Mouse (Mus musculus): Measurements from ENCODE around the gene Tsga10. TPM values are rescaled to one million over a fixed set of nuclear protein-coding genes. Genes with fewer than 3 reads are reported as not detected.

The Tsga10 gene
- polyA plus RNA-seq, 1 experiment from 2014 or later, result 4.2 TPM

GRCm38 (mm10) chr1:37708270-37708955 is 157.8 kb downstream of the Tsga10 start:
- Histone ChIP-seq H3K4me1 (ENCODE audit: control insufficient read depth, insufficient read depth, low read length) (no peaks in the 10 kb centered on the region), H3K4me3 (ENCODE audit: low read depth, low read length) (no peak overlapping the region), H3K27ac (ENCODE audit: low read depth, low read length) (no peak overlapping the region), H3K36me3 (ENCODE audit: control insufficient read depth, insufficient read depth, low read length) (no peaks in the 10 kb centered on the region), H3K9me3 (replicated peaks; ENCODE audit: control insufficient read depth, low read length) (no peaks in the 10 kb centered on the region; the same call in 1 of the 2 replicates), H3K4me2 (no peak overlapping the region), H3K9ac (ENCODE audit: low read depth, low read length) (no peak overlapping the region), H3K27me3 (ENCODE audit: control insufficient read depth, insufficient read depth, low read length) (no peaks in the 10 kb centered on the region)
- 81% methylated on average over 6 of the region's 6 CpGs for WGBS (ENCODE audit: insufficient replicate concordance)
- ATAC-seq (replicated peaks; ENCODE audit: insufficient number of reproducible peaks, low FRiP score, low TSS enrichment), result no peak

Other genes starting within 250 kb of the Tsga10 start
- 2.8 and 3.7 TPM in 2 replicates for gene 2010300C02Rik, start 146.3 kb downstream of the Tsga10 start, polyA plus RNA-seq (2014; fragmentation: Nextera tagmentation; extraction: Ambion mirVana)
- 8.3 and 9.9 TPM in 2 replicates for gene Lipt1, start 5.3 kb upstream of the Tsga10 start, polyA plus RNA-seq (2014; fragmentation: Nextera tagmentation; extraction: Ambion mirVana)
- gene Mitd1, start 24.0 kb upstream of the Tsga10 start, polyA plus RNA-seq (2014; fragmentation: Nextera tagmentation; extraction: Ambion mirVana), result 15.9 and 16.4 TPM in 2 replicates
- 260 and 280 TPM in 2 replicates for gene Mrpl30, start 24.0 kb upstream of the Tsga10 start, polyA plus RNA-seq (2014; fragmentation: Nextera tagmentation; extraction: Ambion mirVana)
- gene Lyg2, start 50.1 kb upstream of the Tsga10 start, polyA plus RNA-seq (2014; fragmentation: Nextera tagmentation; extraction: Ambion mirVana), result not detected in 2 replicates
- gene Lyg1, start 91.3 kb upstream of the Tsga10 start, polyA plus RNA-seq (2014; fragmentation: Nextera tagmentation; extraction: Ambion mirVana), result not detected in 2 replicates
- 120 and 126 TPM in 2 replicates for gene Txndc9, start 131.5 kb upstream of the Tsga10 start, polyA plus RNA-seq (2014; fragmentation: Nextera tagmentation; extraction: Ambion mirVana)
- 24.6 and 27.2 TPM in 2 replicates for gene Eif5b, start 131.6 kb upstream of the Tsga10 start, polyA plus RNA-seq (2014; fragmentation: Nextera tagmentation; extraction: Ambion mirVana)

All from heart, embryonic 11.5 days (tissue).